Mouse (Mus musculus): ENCODE measurements around the gene Btrc.

Btrc gene

DNA sequence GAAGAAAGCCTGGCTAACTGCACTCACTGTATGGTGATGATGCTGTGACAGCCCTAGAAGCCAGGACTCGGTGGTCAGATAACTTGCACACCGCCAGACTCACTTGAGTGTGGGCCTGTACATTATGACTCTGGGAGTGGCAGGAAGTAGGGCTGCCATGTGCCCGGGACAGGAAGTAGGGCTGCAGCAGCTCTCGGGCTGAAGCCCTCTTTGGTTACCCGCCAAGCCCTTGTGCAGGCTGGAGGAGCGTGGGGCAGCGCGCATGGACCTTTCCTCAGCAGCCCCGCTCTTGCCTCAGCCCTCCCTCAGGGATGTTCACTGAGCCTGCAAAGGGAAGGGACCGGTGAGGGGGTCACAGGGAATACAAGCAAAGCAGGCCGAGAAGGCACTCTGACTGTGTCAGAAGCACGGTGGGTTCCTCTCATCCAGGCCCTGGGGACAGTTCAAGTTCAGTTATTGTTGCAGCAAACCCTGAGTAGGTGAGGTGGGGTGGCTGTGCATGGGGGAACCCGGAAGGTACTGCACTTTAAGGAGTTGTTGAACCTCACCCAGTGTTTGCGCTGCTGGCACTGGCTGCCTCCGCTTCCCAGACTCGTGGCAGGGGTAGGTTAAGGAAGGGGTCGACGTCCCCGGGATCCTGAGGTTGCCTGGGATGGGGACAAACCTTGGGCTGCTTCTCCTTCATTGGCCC lies 211.6 kb downstream of the Btrc start:
- DNase-seq (ENCODE audit: low spot score) = no peak

GRCm38 (mm10) chr19:45575632-45576001 lies 212.1 kb downstream of the Btrc start:
- no peak for DNase-seq (ENCODE audit: low spot score)

GRCm38 (mm10) chr19:45577141-45577750 lies 213.7 kb downstream of the Btrc start:
- DNase-seq (ENCODE audit: low spot score) = no peak

GRCm38 (mm10) chr19:45578976-45579375 lies 215.4 kb downstream of the Btrc start:
- no peak for DNase-seq (ENCODE audit: low spot score)

DNA sequence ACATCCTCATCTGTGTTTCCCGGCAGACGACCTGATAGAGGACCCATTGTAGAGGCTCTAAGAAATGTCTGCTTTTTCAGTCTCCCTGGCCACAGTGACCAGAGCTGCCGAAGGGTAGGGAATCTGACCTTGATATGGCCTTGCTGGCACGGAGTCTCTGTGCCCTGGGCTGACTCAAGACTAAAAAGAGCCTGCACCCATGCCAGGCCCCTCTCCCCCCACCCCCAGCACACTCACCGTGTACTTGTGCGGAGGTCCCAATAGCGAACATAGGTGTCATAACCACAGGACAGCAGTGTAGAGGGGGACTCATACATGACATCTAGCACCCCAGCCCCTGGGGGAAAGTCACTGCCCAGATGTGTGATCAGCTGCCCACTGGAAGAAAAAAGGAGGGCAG lies 215.9 kb downstream of the Btrc start:
- DNase-seq (ENCODE audit: low spot score) = no peak

Measured in ovary, postnatal 14 days (tissue).